Mouse (Mus musculus) kidney, postnatal 36 days (tissue): ENCODE data around the gene Zfp354b.
A peak's percentile ranks its signal among the peaks of the same experiment; 100 is the strongest.

Source experiments
- DNase-seq, 2 experiments: peaks; one replicate each; pipeline ENCODE4 v3.0.0; 2021 to 2022; ENCODE audit warnings: mixed read lengths in 2 of 2

The Zfp354b gene

GRCm38 (mm10) chr11:50931451-50931866, at the start of gene Zfp354b:
Zfp354b (minus strand) TSS chr11:50931633.
- DNase-seq = peak; percentile 91 to 93

GRCm38 (mm10) chr11:50977216-50977615, 45.8 kb upstream of the Zfp354b start:
- DNase-seq = peak in 1 of 2 experiments; percentile 14

- no peak for DNase-seq
Observed at GRCm38 (mm10) chr11:50966230-50966629, 34.8 kb upstream of the Zfp354b start, which contains the start of gene Olfr1378. Olfr1378 (plus strand) TSS chr11:50966530.

- peak in 1 of 2 experiments; percentile 40 for DNase-seq
Observed at GRCm38 (mm10) chr11:50964886-50965285, 33.5 kb upstream of the Zfp354b start.

- DNase-seq = no peak
Observed at GRCm38 (mm10) chr11:50953665-50954064, 22.2 kb upstream of the Zfp354b start, which contains the start of gene Prop1. Prop1 (minus strand) TSS chr11:50953765.

GRCm38 (mm10) chr11:50952290-50952689, 20.9 kb upstream of the Zfp354b start:
- peak in 1 of 2 experiments; percentile 17 for DNase-seq

GRCm38 (mm10) chr11:50943506-50943905, 12.1 kb upstream of the Zfp354b start, which contains the start of gene 4933414I15Rik:
4933414I15Rik (minus strand) TSS chr11:50943765.
- DNase-seq = no peak

GRCm38 (mm10) chr11:50942386-50942785, 11.0 kb upstream of the Zfp354b start:
- no peak for DNase-seq

GRCm38 (mm10) chr11:50939621-50940366, 8.4 kb upstream of the Zfp354b start:
- peak; percentile 32 to 49 for DNase-seq

- DNase-seq = no peak
Observed at GRCm38 (mm10) chr11:50938435-50938834, 7.0 kb upstream of the Zfp354b start.

GRCm38 (mm10) chr11:50932040-50932439, 607 bp upstream of the Zfp354b start:
- no peak for DNase-seq

GRCm38 (mm10) chr11:50931021-50931420, 412 bp downstream of the Zfp354b start:
- DNase-seq = peak; percentile 42 to 60

- no peak for DNase-seq
Observed at GRCm38 (mm10) chr11:50930469-50931014, 891 bp downstream of the Zfp354b start.

GRCm38 (mm10) chr11:50915671-50916320, 15.6 kb downstream of the Zfp354b start, which contains the start of gene Zfp2:
Zfp2 (minus strand) TSS chr11:50916165.
- DNase-seq = peak; percentile 94 to 95

- DNase-seq = no peak
Observed at GRCm38 (mm10) chr11:50914461-50914860, 17.0 kb downstream of the Zfp354b start.

- DNase-seq = peak; percentile 2 to 24
Observed at GRCm38 (mm10) chr11:50913301-50913700, 18.1 kb downstream of the Zfp354b start.

GRCm38 (mm10) chr11:50908136-50908535, 23.3 kb downstream of the Zfp354b start:
- DNase-seq = no peak

GRCm38 (mm10) chr11:50897359-50897758, 34.1 kb downstream of the Zfp354b start:
- no peak for DNase-seq

GRCm38 (mm10) chr11:50892441-50892840, 39.0 kb downstream of the Zfp354b start:
- DNase-seq = peak in 1 of 2 experiments; percentile 19

GRCm38 (mm10) chr11:50887390-50888128, 43.9 kb downstream of the Zfp354b start, which contains the start of gene Zfp454:
Zfp454 (minus strand) TSS chr11:50887651.
- peak; percentile 91 to 92 for DNase-seq

- peak in 1 of 2 experiments; percentile 28 for DNase-seq
Observed at GRCm38 (mm10) chr11:50886933-50887293, 44.5 kb downstream of the Zfp354b start.

GRCm38 (mm10) chr11:50886231-50886932, 45.1 kb downstream of the Zfp354b start:
- DNase-seq = peak; percentile 0 to 29
